Mouse (Mus musculus): ENCODE results near the gene Rpap1. TPM values are rescaled to one million over a fixed set of nuclear protein-coding genes. Genes with fewer than 3 reads are reported as not detected.

Gene Rpap1
- polyA plus RNA-seq (2017; shearing (Covaris generic)), result 28.7 TPM

DNA sequence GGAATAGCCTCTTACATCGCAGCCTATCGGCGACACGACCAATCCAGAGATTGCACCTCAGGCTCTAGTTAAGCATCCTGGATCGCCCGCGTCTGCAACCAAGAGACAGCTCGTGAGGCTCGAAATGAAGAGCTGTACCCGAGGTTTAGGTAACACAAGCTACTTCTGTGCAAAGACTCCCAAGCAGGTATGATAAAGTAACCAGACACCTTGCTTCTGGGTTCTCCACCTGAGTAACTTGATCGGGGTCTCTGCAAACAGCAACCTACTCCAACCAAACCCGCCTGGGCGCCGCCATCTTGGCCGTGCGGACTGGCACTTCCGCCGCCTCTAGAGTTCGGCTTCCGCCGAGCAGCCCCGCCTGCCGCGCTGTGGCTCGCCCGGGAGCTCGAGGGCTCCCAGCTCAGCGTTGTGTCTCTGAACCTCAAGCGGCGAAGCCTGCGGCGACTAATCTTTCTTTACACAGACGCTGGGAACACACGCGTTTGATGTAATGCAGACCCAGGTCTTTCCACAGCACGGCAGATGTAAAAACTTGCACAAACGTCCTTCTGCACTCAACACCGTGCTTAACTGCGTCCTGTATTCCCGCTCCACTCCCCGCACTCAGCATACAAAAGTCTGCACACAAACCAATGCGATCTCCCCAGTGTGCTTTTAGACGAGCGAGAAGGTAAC, at the start of gene Rpap1:
Rpap1 (minus strand) TSS at position 332 of the 678 bp plus-strand sequence.

DNA sequence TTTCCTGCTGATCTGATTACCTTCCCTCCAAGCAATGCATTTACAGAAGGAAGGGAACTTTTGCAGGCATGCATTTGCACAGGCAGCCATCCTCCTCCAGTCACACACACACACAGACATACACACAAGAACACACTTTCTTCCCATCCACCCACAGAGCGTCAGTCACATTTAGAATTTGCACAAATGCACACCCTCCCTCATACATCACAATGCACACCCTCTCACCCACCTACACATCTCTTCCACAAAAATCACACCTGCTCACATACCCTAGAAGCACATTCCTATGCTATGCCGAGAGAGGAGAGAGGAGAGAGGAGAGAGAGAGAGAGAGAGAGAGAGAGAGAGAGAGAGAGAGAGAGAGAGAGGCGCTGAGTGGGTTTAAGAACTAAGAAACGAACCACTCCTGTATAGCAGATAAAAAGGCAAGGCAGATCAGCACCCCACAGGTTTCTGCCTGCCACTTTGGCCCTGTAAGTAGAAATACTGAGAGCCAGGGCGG, 10.0 kb upstream of the Rpap1 start, which contains the start of gene Tyro3:
Tyro3 (plus strand) TSS at position 455 of the 505 bp plus-strand sequence.

DNA sequence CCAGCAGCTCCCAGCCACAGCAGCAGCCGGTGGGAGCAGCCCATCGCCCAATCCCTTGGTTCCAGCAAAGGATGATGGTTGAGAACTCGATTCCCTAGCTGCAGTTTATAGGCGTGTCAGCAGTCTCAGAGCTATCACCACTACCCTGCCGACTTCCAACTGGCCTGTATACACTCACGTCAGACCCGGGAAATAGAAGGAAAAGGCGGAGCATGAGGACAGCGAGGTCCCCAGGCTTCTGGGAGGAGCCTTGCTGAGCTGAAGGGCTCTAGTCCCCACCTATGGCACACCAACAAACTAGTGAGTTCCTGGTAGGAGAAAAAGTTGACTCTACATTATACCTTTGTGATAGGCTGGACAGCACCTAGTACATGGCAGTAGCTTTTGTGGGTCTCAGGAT, 27.1 kb downstream of the Rpap1 start, which contains the start of gene Ltk:
Ltk (minus strand) TSS at position 181 of the 400 bp plus-strand sequence.

DNA sequence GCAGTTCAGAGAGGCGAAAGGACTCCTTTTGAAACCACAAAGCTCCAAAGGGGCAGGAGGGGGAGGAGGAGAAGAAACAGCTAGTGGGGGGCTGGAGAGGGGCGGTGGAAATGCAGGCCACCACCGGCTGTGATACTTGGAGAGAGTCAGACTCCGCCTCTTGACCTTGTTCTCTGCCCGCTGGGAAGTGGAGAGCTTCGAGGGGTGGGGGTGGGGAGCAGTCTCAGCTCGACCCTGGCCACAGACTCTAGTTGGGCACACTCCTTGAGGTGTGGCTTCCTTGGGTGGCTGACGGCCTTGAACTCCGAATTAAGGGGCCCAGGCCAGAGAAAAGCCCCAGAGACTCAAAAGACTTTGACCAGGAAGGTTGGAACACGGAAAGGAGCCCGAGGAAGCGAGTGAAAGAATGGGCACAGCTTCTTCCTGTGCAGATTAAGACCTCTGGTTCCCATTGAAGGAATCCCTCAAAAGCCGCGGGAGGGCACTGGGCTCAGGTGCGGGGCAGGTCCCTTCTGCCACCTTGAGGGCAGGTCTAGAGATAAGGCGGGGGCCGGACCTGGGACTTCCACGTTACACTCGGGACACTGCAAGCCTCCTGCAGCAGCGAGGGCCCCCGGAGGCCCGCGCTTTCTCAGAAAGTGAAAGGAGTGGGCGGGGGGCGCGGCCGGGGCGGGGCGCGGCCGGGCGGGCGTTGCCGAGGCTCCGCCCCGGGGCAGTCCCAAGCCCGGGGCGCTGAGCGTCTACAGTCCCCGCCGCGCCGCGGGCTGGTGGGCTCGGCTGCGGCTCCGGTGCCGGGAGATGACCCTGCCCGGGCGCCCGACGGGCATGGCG, 45.5 kb downstream of the Rpap1 start, which contains the start of gene Itpka:
Itpka (plus strand) TSS at position 757 of the 831 bp plus-strand sequence.

Other genes with a start within 250 kb of the Rpap1 start
- 0.07 TPM for gene Exd1, start 239.9 kb downstream of the Rpap1 start, polyA plus RNA-seq (2017; shearing (Covaris generic))
- 103 TPM for gene Chp1, start 239.8 kb downstream of the Rpap1 start, polyA plus RNA-seq (2017; shearing (Covaris generic))
- gene Nusap1, start 169.2 kb downstream of the Rpap1 start, polyA plus RNA-seq (2017; shearing (Covaris generic)), result 0.68 TPM
- gene Oip5, start 169.1 kb downstream of the Rpap1 start, polyA plus RNA-seq (2017; shearing (Covaris generic)), result 0.93 TPM
- gene Ndufaf1, start 124.7 kb downstream of the Rpap1 start, polyA plus RNA-seq (2017; shearing (Covaris generic)), result 9.8 TPM
- 94.2 TPM for gene Rtf1, start 112.5 kb downstream of the Rpap1 start, polyA plus RNA-seq (2017; shearing (Covaris generic))
- gene Itpka, start 45.2 kb downstream of the Rpap1 start, polyA plus RNA-seq (2017; shearing (Covaris generic)), result 0.25 TPM
- not detected for gene Ltk, start 27.1 kb downstream of the Rpap1 start, polyA plus RNA-seq (2017; shearing (Covaris generic))
- 3.2 TPM for gene Tyro3, start 10.2 kb upstream of the Rpap1 start, polyA plus RNA-seq (2017; shearing (Covaris generic))
- 46.6 TPM for gene Mga, start 109.7 kb upstream of the Rpap1 start, polyA plus RNA-seq (2017; shearing (Covaris generic))
- gene Mapkbp1, start 185.2 kb upstream of the Rpap1 start, polyA plus RNA-seq (2017; shearing (Covaris generic)), result 4.1 TPM
- 9.0 TPM for gene Jmjd7, start 239.9 kb upstream of the Rpap1 start, polyA plus RNA-seq (2017; shearing (Covaris generic))
- 2.5 TPM for gene Gm28042, start 240.0 kb upstream of the Rpap1 start, polyA plus RNA-seq (2017; shearing (Covaris generic))
- gene Pla2g4b, start 245.9 kb upstream of the Rpap1 start, polyA plus RNA-seq (2017; shearing (Covaris generic)), result 2.0 TPM